Mouse (Mus musculus): ENCODE data around the gene Frrs1. TPM values are rescaled to one million over a fixed set of nuclear protein-coding genes. Genes with fewer than 3 reads are reported as not detected.

Frrs1 gene
- 32.3 TPM for polyA plus RNA-seq (2017; shearing (Covaris generic))

GRCm38 (mm10) chr3:116858941-116859685 is at the start of gene Frrs1:
Frrs1 (plus strand) TSS chr3:116859464.

Other genes starting within 250 kb of the Frrs1 start
- 51.7 TPM for gene Trmt13, start 244.9 kb upstream of the Frrs1 start, polyA plus RNA-seq (2017; shearing (Covaris generic))
- 50.1 TPM for gene Mfsd14a, start 196.8 kb upstream of the Frrs1 start, polyA plus RNA-seq (2017; shearing (Covaris generic))
- gene Gm43191, start 178.2 kb upstream of the Frrs1 start, polyA plus RNA-seq (2017; shearing (Covaris generic)): not detected
- gene Slc35a3, start 146.6 kb upstream of the Frrs1 start, polyA plus RNA-seq (2017; shearing (Covaris generic)): 5.0 TPM
- gene Agl, start 51.3 kb upstream of the Frrs1 start, polyA plus RNA-seq (2017; shearing (Covaris generic)): 4.7 TPM
- not detected for gene 4930455H04Rik, start 108.8 kb downstream of the Frrs1 start, polyA plus RNA-seq (2017; shearing (Covaris generic))
- not detected for gene Palmd, start 109.5 kb downstream of the Frrs1 start, polyA plus RNA-seq (2017; shearing (Covaris generic))

All from CD4-positive, CD25-positive, alpha-beta regulatory T cell, adult 9 weeks (primary cell).